In the genomic region with DNA sequence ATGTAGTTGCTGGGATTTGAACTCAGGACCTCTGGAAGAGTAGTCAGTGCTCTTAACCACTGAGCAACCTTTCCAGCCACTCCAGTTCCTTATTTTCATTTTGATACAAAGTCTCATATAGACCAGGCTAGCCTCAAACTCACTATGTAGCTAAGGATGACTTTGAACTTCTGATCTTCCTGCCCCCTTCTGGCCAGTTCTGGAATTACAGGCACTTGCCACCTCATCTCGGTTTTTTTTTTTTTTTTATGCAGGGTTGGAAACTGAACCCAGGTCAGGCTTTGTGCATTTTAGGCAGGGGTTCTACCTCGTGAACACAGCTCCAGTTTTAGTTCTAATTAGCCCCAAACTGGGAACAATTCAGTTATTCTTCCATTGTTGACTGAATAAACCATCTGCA, we compare ENCODE assay signal across 1 mouse cellular context.
TF ChIP-seq lines count a peak whose summit lies in the region.

No protein-coding gene starts in this region.

TF ChIP-seq in ES-E14, 5 proteins besides CTCF, POLR2A, EP300 and RAD21:
- TF ChIP-seq MAFK (IDR thresholded peaks at IDR 0.05; ENCODE audit: insufficient read depth, low read depth, low read length) (no peak), ZNF384 (IDR thresholded peaks at IDR 0.05; ENCODE audit: low read depth, low read length) (peak; percentile 98), CHD2 (IDR thresholded peaks at IDR 0.05; ENCODE audit: low read depth, low read length) (no peak), HCFC1 (IDR thresholded peaks at IDR 0.05; ENCODE audit: borderline replicate concordance, insufficient read depth, low read length) (no peak)
